Mouse (Mus musculus): Measurements from ENCODE around the gene Ankrd22. TPM values are rescaled to one million over a fixed set of nuclear protein-coding genes. Genes with fewer than 3 reads are reported as not detected.
"Not testable (repeated sequence)": the region's sequence is repeated elsewhere in the genome, so short reads cannot be mapped to it uniquely, and the experiment has no call there.

Gene Ankrd22
- polyA plus RNA-seq, 1 experiment from 2014 or later, result 1.6 TPM

DNA sequence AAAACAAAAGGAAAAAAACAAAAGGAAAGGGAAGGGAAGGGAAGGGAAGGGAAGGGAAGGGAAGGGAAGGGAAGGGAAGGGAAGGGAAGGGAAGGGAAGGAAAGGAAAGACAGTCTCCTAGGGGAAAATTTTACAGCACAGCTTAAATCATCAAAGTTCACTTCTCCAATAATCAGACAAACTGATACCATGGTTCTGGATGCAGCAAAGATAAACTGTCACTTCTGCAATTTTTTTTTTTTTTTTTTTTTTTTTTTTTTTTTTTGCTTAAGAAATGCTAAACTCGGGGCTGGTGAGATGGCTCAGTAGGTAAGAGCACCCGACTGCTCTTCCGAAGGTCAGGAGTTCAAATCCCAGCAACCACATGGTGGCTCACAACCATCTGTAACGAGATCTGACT is 40.3 kb upstream of the Ankrd22 start:
- not testable (repeated sequence) for DNase-seq (ENCODE audit: low spot score); H3K9me3 ChIP-seq (ENCODE audit: control insufficient read depth, low read length); H3K4me3 ChIP-seq (ENCODE audit: low read depth, low read length); H3K4me1 ChIP-seq (replicated peaks; ENCODE audit: control insufficient read depth, insufficient read depth, low read length); H3K9ac ChIP-seq (ENCODE audit: low read length); ATAC-seq (replicated peaks; ENCODE audit: low FRiP score, low TSS enrichment, low read depth); H3K4me2 ChIP-seq (ENCODE audit: low read length); H3K27ac ChIP-seq (ENCODE audit: low read depth); H3K36me3 ChIP-seq (ENCODE audit: control insufficient read depth, insufficient read depth, low read length); H3K27me3 ChIP-seq (replicated peaks; ENCODE audit: control insufficient read depth, insufficient read depth, low read length)
- WGBS, result 77% methylated on average over 3 of the region's 4 CpGs

DNA sequence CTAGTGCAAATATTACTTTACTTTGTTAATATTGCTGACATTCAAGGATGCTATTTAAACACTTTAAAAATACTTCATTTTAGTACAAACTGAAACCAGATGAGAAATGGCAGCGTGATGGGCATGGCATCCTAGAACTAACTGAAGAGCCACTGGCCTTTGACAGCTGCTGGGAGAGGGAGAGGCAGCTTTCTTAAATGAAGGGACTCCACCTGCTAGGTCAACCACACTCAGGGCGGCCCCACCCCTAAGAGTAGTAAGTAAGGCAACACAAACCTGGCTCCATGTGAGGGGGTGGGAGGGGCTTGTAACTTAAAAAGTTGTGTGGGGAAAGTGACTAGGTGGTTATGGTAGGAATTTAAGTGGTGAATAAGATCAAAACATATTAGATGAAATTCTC is 36.8 kb upstream of the Ankrd22 start:
- 80% methylated on average over 2 of the region's 2 CpGs for WGBS
- Histone ChIP-seq H3K4me3 (ENCODE audit: low read depth, low read length) (no peak overlapping the region), H3K4me1 (replicated peaks; ENCODE audit: control insufficient read depth, insufficient read depth, low read length) (no peaks in the 10 kb centered on the region), H3K36me3 (ENCODE audit: control insufficient read depth, insufficient read depth, low read length) (no peaks in the 10 kb centered on the region), H3K9me3 (ENCODE audit: control insufficient read depth, low read length) (no peaks in the 10 kb centered on the region), H3K27me3 (replicated peaks; ENCODE audit: control insufficient read depth, insufficient read depth, low read length) (no peaks in the 10 kb centered on the region), H3K9ac (ENCODE audit: low read length) (no peak overlapping the region), H3K27ac (ENCODE audit: low read depth) (no peak overlapping the region), H3K4me2 (ENCODE audit: low read length) (no peak overlapping the region)
- no peak for ATAC-seq (replicated peaks; ENCODE audit: low FRiP score, low TSS enrichment, low read depth)
- no peak for DNase-seq (ENCODE audit: low spot score)

DNA sequence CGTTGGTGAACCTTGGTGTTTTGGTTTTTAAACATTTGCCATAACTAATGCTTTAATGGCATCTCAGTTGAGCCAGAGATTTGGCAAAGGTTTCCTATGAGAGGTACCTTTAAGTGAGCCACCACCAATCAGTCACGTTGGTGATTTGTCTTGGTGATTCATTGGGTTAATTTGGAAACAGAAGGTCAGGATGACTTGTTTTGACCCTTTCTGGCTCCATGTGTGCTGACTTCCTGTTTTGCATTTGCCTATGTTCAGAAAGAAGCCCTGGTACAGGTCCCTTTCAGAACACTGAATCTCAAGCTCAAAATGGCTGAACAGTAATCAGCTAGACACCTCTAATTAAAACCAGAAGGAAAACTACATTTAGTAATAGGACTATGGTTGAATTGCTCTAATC is 33.6 kb upstream of the Ankrd22 start:
- Histone ChIP-seq H3K9ac (ENCODE audit: low read length) (no peak overlapping the region), H3K4me1 (replicated peaks; ENCODE audit: control insufficient read depth, insufficient read depth, low read length) (peaks cover 4% of the 10 kb centered on the region; the same call in 1 of the 2 replicates), H3K27ac (ENCODE audit: low read depth) (no peak overlapping the region), H3K9me3 (ENCODE audit: control insufficient read depth, low read length) (no peaks in the 10 kb centered on the region), H3K36me3 (ENCODE audit: control insufficient read depth, insufficient read depth, low read length) (no peaks in the 10 kb centered on the region), H3K4me2 (ENCODE audit: low read length) (no peak overlapping the region), H3K4me3 (ENCODE audit: low read depth, low read length) (no peak overlapping the region), H3K27me3 (replicated peaks; ENCODE audit: control insufficient read depth, insufficient read depth, low read length) (no peaks in the 10 kb centered on the region)
- ATAC-seq (replicated peaks; ENCODE audit: low FRiP score, low TSS enrichment, low read depth) (no peak), DNase-seq (ENCODE audit: low spot score) (no peak)
- 62% methylated on average over 2 of the region's 2 CpGs for WGBS

DNA sequence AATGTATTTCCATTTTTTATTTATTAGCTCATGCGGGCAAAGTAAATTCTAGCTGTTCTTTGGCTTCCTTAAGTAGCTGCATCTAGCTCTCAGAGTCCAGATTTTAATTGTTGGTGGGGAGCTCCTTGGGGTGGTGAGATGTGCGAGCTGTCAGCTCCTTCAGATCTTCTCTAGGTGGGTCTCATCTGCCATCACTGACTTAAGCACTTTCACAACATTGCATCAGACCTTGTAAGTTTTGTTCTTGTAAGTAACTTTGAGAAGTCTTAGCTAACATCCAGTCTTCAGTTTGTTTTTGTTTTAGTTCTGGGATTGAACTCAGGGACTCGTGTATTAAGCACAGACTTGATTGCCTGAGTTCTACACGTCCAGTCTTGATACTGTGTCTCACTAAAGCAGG is 33.0 kb upstream of the Ankrd22 start:
- Histone ChIP-seq H3K4me2 (ENCODE audit: low read length) (no peak overlapping the region), H3K9ac (ENCODE audit: low read length) (no peak overlapping the region), H3K4me3 (ENCODE audit: low read depth, low read length) (no peak overlapping the region), H3K27me3 (replicated peaks; ENCODE audit: control insufficient read depth, insufficient read depth, low read length) (no peaks in the 10 kb centered on the region), H3K27ac (ENCODE audit: low read depth) (no peak overlapping the region), H3K36me3 (ENCODE audit: control insufficient read depth, insufficient read depth, low read length) (no peaks in the 10 kb centered on the region), H3K4me1 (replicated peaks; ENCODE audit: control insufficient read depth, insufficient read depth, low read length) (peaks cover 9% of the 10 kb centered on the region; the same call in 1 of the 2 replicates), H3K9me3 (ENCODE audit: control insufficient read depth, low read length) (no peaks in the 10 kb centered on the region)
- 85% methylated on average over 4 of the region's 4 CpGs for WGBS
- no peak for DNase-seq (ENCODE audit: low spot score)
- ATAC-seq (replicated peaks; ENCODE audit: low FRiP score, low TSS enrichment, low read depth), result no peak

DNA sequence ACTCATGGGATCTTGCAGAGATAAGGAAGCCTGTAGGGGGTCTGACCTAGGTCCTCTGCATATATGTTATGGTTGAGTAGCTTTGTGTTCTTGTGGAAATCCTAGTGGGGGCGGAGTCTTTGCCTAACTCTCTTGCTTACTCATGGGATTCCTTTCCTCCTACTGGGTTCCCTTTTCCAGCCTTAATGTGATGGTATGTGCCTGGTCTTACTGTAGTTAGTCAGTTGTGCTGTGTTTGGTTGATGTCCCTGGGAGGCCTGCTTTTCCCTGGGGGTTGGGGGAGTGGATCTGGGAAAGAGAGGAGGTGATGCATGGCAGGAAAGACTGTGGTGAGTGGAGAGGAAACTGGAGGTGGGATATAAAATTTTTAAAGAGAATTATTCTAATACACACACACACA is 32.2 kb upstream of the Ankrd22 start:
- Histone ChIP-seq H3K4me1 (replicated peaks; ENCODE audit: control insufficient read depth, insufficient read depth, low read length) (peaks cover 15% of the 10 kb centered on the region), H3K9ac (ENCODE audit: low read length) (no peak overlapping the region), H3K4me3 (ENCODE audit: low read depth, low read length) (no peak overlapping the region), H3K27me3 (replicated peaks; ENCODE audit: control insufficient read depth, insufficient read depth, low read length) (no peaks in the 10 kb centered on the region), H3K36me3 (ENCODE audit: control insufficient read depth, insufficient read depth, low read length) (no peaks in the 10 kb centered on the region), H3K4me2 (ENCODE audit: low read length) (no peak overlapping the region), H3K27ac (ENCODE audit: low read depth) (no peak overlapping the region), H3K9me3 (ENCODE audit: control insufficient read depth, low read length) (no peaks in the 10 kb centered on the region)
- ATAC-seq (replicated peaks; ENCODE audit: low FRiP score, low TSS enrichment, low read depth) (no peak), DNase-seq (ENCODE audit: low spot score) (no peak)
- WGBS, result 100% methylated on average over 1 of the region's 1 CpGs

DNA sequence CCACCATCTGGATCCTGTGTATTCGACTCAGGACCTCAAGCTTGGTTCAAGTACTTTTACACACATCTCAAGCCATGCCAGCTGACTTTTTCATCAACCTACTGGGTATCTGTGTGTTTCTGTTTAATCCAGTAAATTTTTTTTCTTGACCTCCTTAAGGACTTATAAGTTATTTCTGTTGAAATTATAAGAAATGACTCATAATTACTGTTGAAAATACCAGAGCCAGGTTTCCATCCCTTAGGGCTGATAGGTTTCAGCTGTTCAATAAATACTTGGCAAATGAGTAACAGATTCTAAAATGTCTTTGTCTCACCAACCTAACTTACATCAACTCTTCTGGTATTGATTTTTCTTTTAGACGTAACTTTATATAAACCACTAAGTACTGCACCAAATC is 29.2 kb upstream of the Ankrd22 start:
- H3K9ac ChIP-seq (ENCODE audit: low read length), result no peak overlapping the region
- no peaks in the 10 kb centered on the region for H3K36me3 ChIP-seq (ENCODE audit: control insufficient read depth, insufficient read depth, low read length)
- DNase-seq (ENCODE audit: low spot score) (no peak), ATAC-seq (replicated peaks; ENCODE audit: low FRiP score, low TSS enrichment, low read depth) (no peak)
- H3K4me3 ChIP-seq (ENCODE audit: low read depth, low read length), result no peak overlapping the region
- no peaks in the 10 kb centered on the region for H3K27me3 ChIP-seq (replicated peaks; ENCODE audit: control insufficient read depth, insufficient read depth, low read length)
- peaks cover 15% of the 10 kb centered on the region for H3K4me1 ChIP-seq (replicated peaks; ENCODE audit: control insufficient read depth, insufficient read depth, low read length)
- WGBS, result 40% methylated on average over 2 of the region's 2 CpGs
- no peak overlapping the region for H3K27ac ChIP-seq (ENCODE audit: low read depth)
- H3K9me3 ChIP-seq (ENCODE audit: control insufficient read depth, low read length), result no peaks in the 10 kb centered on the region
- no peak overlapping the region for H3K4me2 ChIP-seq (ENCODE audit: low read length)

DNA sequence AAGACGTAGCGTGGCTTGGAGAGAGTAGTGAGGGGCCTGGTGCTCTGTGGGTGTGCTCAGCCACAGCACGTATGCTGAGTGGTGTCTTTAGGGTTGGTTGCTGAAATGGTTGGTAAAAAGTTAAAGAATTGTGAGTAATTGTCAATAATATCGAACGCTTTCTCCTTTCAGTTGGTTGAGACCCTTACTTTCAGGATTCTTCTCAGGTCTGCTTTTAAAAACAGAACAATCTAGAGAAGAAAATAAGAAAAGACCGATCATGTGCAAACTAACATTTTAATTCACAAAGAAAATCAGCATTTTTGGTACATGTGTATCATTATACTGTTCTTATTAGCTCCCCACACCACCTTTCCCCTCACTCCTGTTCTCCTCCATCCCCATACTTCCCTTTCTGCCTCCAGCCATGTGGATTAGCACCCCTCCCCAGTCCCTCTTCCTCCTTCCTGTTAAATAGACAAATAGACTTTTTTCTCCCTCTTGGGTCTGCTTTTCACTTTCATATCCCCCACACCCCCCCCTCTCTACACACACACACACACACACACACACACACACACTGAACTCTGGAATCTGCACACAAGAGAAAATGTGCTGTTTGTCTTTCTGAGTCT is 28.4 kb upstream of the Ankrd22 start:
- DNase-seq (ENCODE audit: low spot score) (no peak), ATAC-seq (replicated peaks; ENCODE audit: low FRiP score, low TSS enrichment, low read depth) (no peak)
- H3K4me3 ChIP-seq (ENCODE audit: low read depth, low read length), result peak overlapping the region; percentile 70; the same call in 1 of the 2 replicates
- WGBS, result 89% methylated on average over 6 of the region's 6 CpGs
- peaks cover 15% of the 10 kb centered on the region for H3K4me1 ChIP-seq (replicated peaks; ENCODE audit: control insufficient read depth, insufficient read depth, low read length)
- no peaks in the 10 kb centered on the region for H3K9me3 ChIP-seq (ENCODE audit: control insufficient read depth, low read length)
- no peaks in the 10 kb centered on the region for H3K36me3 ChIP-seq (ENCODE audit: control insufficient read depth, insufficient read depth, low read length)
- H3K9ac ChIP-seq (ENCODE audit: low read length), result no peak overlapping the region
- H3K4me2 ChIP-seq (ENCODE audit: low read length), result peak overlapping the region; percentile 98
- no peak overlapping the region for H3K27ac ChIP-seq (ENCODE audit: low read depth)
- H3K27me3 ChIP-seq (replicated peaks; ENCODE audit: control insufficient read depth, insufficient read depth, low read length), result no peaks in the 10 kb centered on the region

DNA sequence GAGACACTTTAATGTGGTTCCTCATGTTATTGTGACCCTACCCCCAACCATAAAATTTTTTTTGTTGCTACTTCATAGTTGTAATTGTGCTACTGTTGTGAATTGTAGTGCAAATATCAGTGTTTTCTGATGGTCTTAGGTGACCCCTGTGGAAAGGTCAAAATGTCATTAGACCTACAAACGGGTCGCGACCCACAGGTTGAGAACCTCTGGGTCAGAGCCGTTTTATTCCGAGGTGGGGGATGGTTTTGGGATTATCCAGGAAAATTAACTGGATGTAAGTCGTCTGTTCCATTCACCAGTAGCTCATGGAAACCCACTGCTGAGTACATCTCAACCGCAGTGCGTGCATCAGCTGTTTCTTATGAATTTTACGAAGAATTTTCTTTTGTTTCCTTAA is 27.8 kb upstream of the Ankrd22 start:
- WGBS, result 61% methylated on average over 9 of the region's 9 CpGs
- no peaks in the 10 kb centered on the region for H3K9me3 ChIP-seq (ENCODE audit: control insufficient read depth, low read length)
- H3K27ac ChIP-seq (ENCODE audit: low read depth), result no peak overlapping the region
- H3K4me1 ChIP-seq (replicated peaks; ENCODE audit: control insufficient read depth, insufficient read depth, low read length), result peaks cover 15% of the 10 kb centered on the region
- no peaks in the 10 kb centered on the region for H3K27me3 ChIP-seq (replicated peaks; ENCODE audit: control insufficient read depth, insufficient read depth, low read length)
- H3K4me3 ChIP-seq (ENCODE audit: low read depth, low read length), result peak overlapping the region; percentile 70
- no peak overlapping the region for H3K9ac ChIP-seq (ENCODE audit: low read length)
- H3K36me3 ChIP-seq (ENCODE audit: control insufficient read depth, insufficient read depth, low read length), result no peaks in the 10 kb centered on the region
- peak overlapping the region; percentile 98 for H3K4me2 ChIP-seq (ENCODE audit: low read length)
- ATAC-seq (replicated peaks; ENCODE audit: low FRiP score, low TSS enrichment, low read depth) (no peak), DNase-seq (ENCODE audit: low spot score) (no peak)

DNA sequence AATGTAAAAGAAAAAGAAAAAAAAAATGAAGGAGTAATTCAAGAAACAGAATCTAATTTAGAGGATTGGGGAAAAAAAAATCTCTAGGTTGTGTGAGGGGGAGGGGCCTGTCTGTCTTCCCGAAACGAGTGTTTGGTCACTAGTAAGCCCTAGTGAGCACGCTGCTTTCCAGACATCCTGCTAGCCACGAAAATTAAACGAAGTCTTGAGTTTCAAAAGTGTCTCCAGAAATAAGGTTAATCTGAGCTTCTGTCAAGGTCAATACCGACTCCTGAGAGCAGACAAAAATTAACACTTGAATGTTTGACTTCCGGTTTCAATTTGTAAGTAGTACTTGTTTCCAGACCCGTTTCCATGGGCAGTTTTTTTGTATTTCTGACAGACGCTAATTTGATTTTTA is 27.3 kb upstream of the Ankrd22 start:
- Histone ChIP-seq H3K4me3 (ENCODE audit: low read depth, low read length) (peak overlapping the region; percentile 70), H3K9ac (ENCODE audit: low read length) (peak overlapping the region; percentile 75; the same call in 1 of the 2 replicates), H3K36me3 (ENCODE audit: control insufficient read depth, insufficient read depth, low read length) (no peaks in the 10 kb centered on the region), H3K9me3 (ENCODE audit: control insufficient read depth, low read length) (no peaks in the 10 kb centered on the region), H3K27me3 (replicated peaks; ENCODE audit: control insufficient read depth, insufficient read depth, low read length) (no peaks in the 10 kb centered on the region), H3K4me1 (replicated peaks; ENCODE audit: control insufficient read depth, insufficient read depth, low read length) (peaks cover 15% of the 10 kb centered on the region), H3K4me2 (ENCODE audit: low read length) (peak overlapping the region; percentile 98), H3K27ac (ENCODE audit: low read depth) (no peak overlapping the region)
- WGBS, result 6% methylated on average over 9 of the region's 9 CpGs
- DNase-seq (ENCODE audit: low spot score), result peak; percentile 69
- ATAC-seq (replicated peaks; ENCODE audit: low FRiP score, low TSS enrichment, low read depth), result no peak

Data from intestine, embryonic 14.5 days (tissue).